Comparison of ENCODE assay signal across 31 mouse cellular contexts in genomic region chr2:154624137-154624536, GRCm38 (mm10). TPM values are rescaled to one million over a fixed set of nuclear protein-coding genes. Genes with fewer than 3 reads are reported as not detected.
DNase-seq lines count a peak whose midpoint lies in the region; ATAC-seq and TF ChIP-seq lines count a peak whose summit lies in the region.
"Had no signal": no experiment of that assay in that cellular context is flagged by ENCODE, and none has a peak within 500 bp of the region (broad histone marks: within the 10 kb centered on the region; RNA-seq: fewer than 3 reads in every experiment).

No protein-coding gene starts in this region.

- ATAC-seq in CD4-positive, CD25-positive, alpha-beta regulatory T cell, adult 4 months, result no peak
- ATAC-seq: forebrain, embryonic 13.5 days; Patski had no signal

- H3K27ac ChIP-seq in layer of hippocampus, adult 2 months, result no peak overlapping the region
- H3K27ac ChIP-seq: embryonic facial prominence, embryonic 10.5 days; forebrain, embryonic 13.5 days; hindbrain, embryonic 12.5 days; kidney, embryonic 15.5 days; limb, embryonic 15.5 days; midbrain, embryonic 10.5 days; neural tube, embryonic 12.5 days had no signal

- H3K4me3 ChIP-seq in layer of hippocampus, adult 2 months, result no peak overlapping the region
- H3K4me3 ChIP-seq: embryonic facial prominence, embryonic 10.5 days; forebrain, embryonic 13.5 days; hindbrain, embryonic 12.5 days; kidney, embryonic 15.5 days; limb, embryonic 15.5 days; midbrain, embryonic 10.5 days; neural tube, embryonic 12.5 days had no signal

- peak; percentile 61 for TF ChIP-seq CTCF in layer of hippocampus, adult 2 months (conservative IDR thresholded peaks at IDR 0.05)

- DNase-seq in CD4-positive, CD25-positive, alpha-beta regulatory T cell, adult 2 months (ENCODE audit: low read depth, low spot score), result peak; percentile 36
- no peak for DNase-seq in layer of hippocampus, adult 2 months (ENCODE audit: low spot score in 2 of 2)
- DNase-seq in layer of hippocampus, adult 9-11 months, result no peak
- DNase-seq in B cell, adult 2 months, result peak; percentile 34 to 39
- DNase-seq in induced T-regulatory cell, adult 2 months (ENCODE audit: low read depth), result peak; percentile 29
- DNase-seq in spleen, adult 18-20 months, result no peak
- no peak for DNase-seq in right cerebral cortex, postnatal 10 days (ENCODE audit: low spot score in 2 of 2)
- DNase-seq: adrenal gland, postnatal 14 days; cerebellum, adult 11-12 months; gastrocnemius, postnatal 36 days; heart, postnatal 10 days; lung, embryonic 14.5 days; lung, postnatal 4 days; right cerebral cortex, adult 18-20 months; thymus, adult 18-20 months had no signal

RNA-seq across cellular contexts. Expression of gene 4930519P11Rik, which starts 10.9 kb away (rescaled TPM):
- not detected for polyA plus RNA-seq in CD4-positive, CD25-positive, alpha-beta regulatory T cell, adult 4 months (2017; shearing (Covaris generic))
- total RNA-seq in layer of hippocampus, adult 2 months (2021), result not detected
- total RNA-seq: adrenal gland, postnatal 14 days; common myeloid progenitor, adult 5-6 weeks; gastrocnemius, postnatal 36 days; heart, postnatal 10 days; layer of hippocampus, postnatal 25 days; left cerebral cortex, postnatal 14 days; monocyte, adult 5-6 weeks had no signal
- polyA plus RNA-seq: embryonic facial prominence, embryonic 10.5 days; hindbrain, embryonic 12.5 days; intestine, embryonic 14.5 days; kidney, embryonic 15.5 days; large intestine, adult 2 months; midbrain, embryonic 10.5 days; stomach, embryonic 14.5 days had no signal

RNA-seq across cellular contexts. Expression of gene Zfp341, which starts 11.0 kb away (rescaled TPM):
- under 1 TPM; 0.39 to 0.93 TPM for polyA plus RNA-seq in CD4-positive, CD25-positive, alpha-beta regulatory T cell, adult 4 months (2017; shearing (Covaris generic))
- 10 to 100 TPM in 1 of 2 experiments, 1 to 10 TPM in 1; 9.1 to 10.8 TPM for total RNA-seq in layer of hippocampus, adult 2 months (2021)

RNA-seq across cellular contexts. Expression of gene Pxmp4, which starts 20.6 kb away (rescaled TPM):
- polyA plus RNA-seq in CD4-positive, CD25-positive, alpha-beta regulatory T cell, adult 4 months (2017; shearing (Covaris generic)), result 10 to 100 TPM; 15.4 to 20.9 TPM
- total RNA-seq in layer of hippocampus, adult 2 months (2021), result 10 to 100 TPM; 10.7 to 13.7 TPM

RNA-seq across cellular contexts. Expression of gene Chmp4b, which starts 27.4 kb away (rescaled TPM):
- polyA plus RNA-seq in CD4-positive, CD25-positive, alpha-beta regulatory T cell, adult 4 months (2017; shearing (Covaris generic)), result 1 to 10 TPM; 2.4 to 6.2 TPM
- total RNA-seq in layer of hippocampus, adult 2 months (2021), result 100 to 1,000 TPM; 206 to 215 TPM

RNA-seq across cellular contexts. Expression of gene E2f1, which starts 54.4 kb away (rescaled TPM):
- 1 to 10 TPM in 1 of 2 experiments, under 1 TPM in 1; 0.42 to 1.5 TPM for polyA plus RNA-seq in CD4-positive, CD25-positive, alpha-beta regulatory T cell, adult 4 months (2017; shearing (Covaris generic))
- 1 to 10 TPM; 5.4 to 5.7 TPM for total RNA-seq in layer of hippocampus, adult 2 months (2021)

Comparison
In these comparisons a context has a peak if more than half of its experiments do, and no peak if none do; other contexts are left out.
1. DNase-seq: peak in CD4-positive, CD25-positive, alpha-beta regulatory T cell, adult 2 months (single experiment), B cell, adult 2 months (2 of 2) and induced T-regulatory cell, adult 2 months (single experiment); none in layer of hippocampus, adult 2 months (0 of 2), layer of hippocampus, adult 9-11 months (single experiment), spleen, adult 18-20 months (0 of 2) and right cerebral cortex, postnatal 10 days (0 of 2).